Mouse (Mus musculus): ENCODE measurements at regions not wholly inside any gene's neighbourhood (a gene's known extent, or its start where the extent isn't known, plus 50 kb on each side); places are given as distances from the start of the nearest gene placed in this dataset.

DNA sequence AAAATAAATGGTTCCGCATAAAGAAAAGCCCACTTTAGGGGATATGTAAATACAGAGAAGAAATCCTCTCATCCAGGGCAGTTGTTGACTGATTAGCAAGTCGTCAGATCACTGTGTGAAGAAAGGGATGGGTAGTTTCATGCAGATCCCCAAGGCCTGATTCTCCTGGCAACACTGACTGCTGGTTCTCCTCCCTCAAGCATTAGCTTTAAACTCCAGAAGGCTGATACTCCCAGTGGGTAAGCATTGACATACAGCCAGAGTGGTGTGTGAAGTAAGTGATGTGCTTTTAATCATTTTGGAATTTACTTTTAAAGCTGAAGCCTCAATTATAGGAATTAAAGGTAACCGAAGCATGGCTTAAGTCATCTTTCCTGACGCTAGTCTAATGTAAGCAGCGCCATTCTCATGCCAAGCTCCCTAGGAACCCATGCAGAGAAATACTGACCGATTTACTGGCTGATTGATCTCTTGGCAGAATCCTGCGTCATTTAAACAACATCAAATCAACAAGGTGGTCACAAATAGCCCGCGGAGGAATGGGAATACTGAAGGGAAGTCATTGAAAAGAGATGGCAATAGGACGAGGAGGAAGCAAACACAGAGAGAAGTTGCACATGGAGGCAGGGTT, 1029.3 kb downstream of the Slc22a22 start:
- no peak overlapping the region for H3K4me2 ChIP-seq (ENCODE audit: low read depth)
- no peak overlapping the region for H3ac ChIP-seq (ENCODE audit: control insufficient read depth, insufficient read length)
- no peak for TF ChIP-seq MYOG (IDR thresholded peaks at IDR 0.05; ENCODE audit: control insufficient read depth in 1 of 3, insufficient read depth in 1 of 3, insufficient read length in 2 of 3, low read depth in 2 of 3)
- TF ChIP-seq POLR2A (IDR thresholded peaks at IDR 0.05; ENCODE audit: insufficient read length, low read depth), result no peak
- no peak for TF ChIP-seq SRF (IDR thresholded peaks at IDR 0.05; ENCODE audit: control insufficient read depth, insufficient read length, low read depth)
- no peak for TF ChIP-seq TCF3 (IDR thresholded peaks at IDR 0.05; ENCODE audit: insufficient read length, low read depth)
- TF ChIP-seq POLR2AphosphoS2 (IDR thresholded peaks at IDR 0.05; ENCODE audit: insufficient read length, low read depth), result no peak
- no peak for TF ChIP-seq CEBPB (IDR thresholded peaks at IDR 0.05; ENCODE audit: insufficient read depth, poor library complexity, severe bottlenecking)
- TF ChIP-seq REST (IDR thresholded peaks at IDR 0.05; ENCODE audit: insufficient read depth, insufficient read length), result no peak
- no peaks in the 10 kb centered on the region for H3K79me2 ChIP-seq (ENCODE audit: control insufficient read depth, insufficient read depth)
- H3K36me3 ChIP-seq (ENCODE audit: control insufficient read depth, insufficient read depth), result no peaks in the 10 kb centered on the region
- no peaks in the 10 kb centered on the region for H3K27me3 ChIP-seq (ENCODE audit: control insufficient read depth, insufficient read depth, insufficient read length)
- no peak overlapping the region for H3K4me3 ChIP-seq

DNA sequence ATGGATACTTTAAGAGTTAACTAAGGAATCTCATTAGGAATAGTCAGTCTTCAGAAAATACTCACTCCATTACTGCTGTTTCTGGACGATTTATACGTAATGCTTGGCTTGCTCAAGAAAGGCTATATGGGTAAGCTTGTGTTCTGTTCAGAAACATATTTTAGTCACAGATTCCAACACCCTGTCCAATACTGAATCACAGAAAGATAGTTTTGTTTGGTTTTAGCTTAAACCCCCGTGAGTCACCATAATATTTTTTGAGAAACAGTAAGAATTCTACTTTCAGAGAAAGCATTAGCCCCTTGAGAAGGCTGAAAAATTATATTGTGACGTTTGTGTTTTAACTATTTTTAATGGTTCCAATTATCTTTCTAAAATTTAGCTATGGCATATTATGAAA, 1037.3 kb downstream of the Slc22a22 start:
- Histone ChIP-seq H3K79me2 (ENCODE audit: control insufficient read depth, insufficient read depth) (no peaks in the 10 kb centered on the region), H3K4me3 (no peak overlapping the region), H3K4me2 (ENCODE audit: low read depth) (no peak overlapping the region), H3ac (ENCODE audit: control insufficient read depth, insufficient read length) (no peak overlapping the region), H3K27me3 (ENCODE audit: control insufficient read depth, insufficient read depth, insufficient read length) (no peaks in the 10 kb centered on the region), H3K36me3 (ENCODE audit: control insufficient read depth, insufficient read depth) (no peaks in the 10 kb centered on the region)
- TF ChIP-seq MYOD1 (IDR thresholded peaks at IDR 0.05; ENCODE audit: control insufficient read depth in 1 of 3, insufficient read length in 2 of 3, low read depth in 2 of 3) (no peak), REST (IDR thresholded peaks at IDR 0.05; ENCODE audit: insufficient read depth, insufficient read length) (no peak), TCF3 (IDR thresholded peaks at IDR 0.05; ENCODE audit: insufficient read length, low read depth) (no peak), POLR2A (IDR thresholded peaks at IDR 0.05; ENCODE audit: insufficient read length, low read depth) (no peak), MAX (IDR thresholded peaks at IDR 0.05; ENCODE audit: low read depth) (no peak), E2F4 (IDR thresholded peaks at IDR 0.05; ENCODE audit: insufficient read depth) (no peak), CEBPB (IDR thresholded peaks at IDR 0.05; ENCODE audit: insufficient read depth, poor library complexity, severe bottlenecking) (no peak), MYOG (IDR thresholded peaks at IDR 0.05; ENCODE audit: control insufficient read depth in 1 of 3, insufficient read depth in 1 of 3, insufficient read length in 2 of 3, low read depth in 2 of 3) (no peak), USF1 (IDR thresholded peaks at IDR 0.05; ENCODE audit: low read depth) (no peak), SRF (IDR thresholded peaks at IDR 0.05; ENCODE audit: control insufficient read depth, insufficient read length, low read depth) (no peak), TCF12 (IDR thresholded peaks at IDR 0.05; ENCODE audit: insufficient read depth, poor library complexity, severe bottlenecking) (no peak), POLR2AphosphoS2 (IDR thresholded peaks at IDR 0.05; ENCODE audit: insufficient read length, low read depth) (no peak)

DNA sequence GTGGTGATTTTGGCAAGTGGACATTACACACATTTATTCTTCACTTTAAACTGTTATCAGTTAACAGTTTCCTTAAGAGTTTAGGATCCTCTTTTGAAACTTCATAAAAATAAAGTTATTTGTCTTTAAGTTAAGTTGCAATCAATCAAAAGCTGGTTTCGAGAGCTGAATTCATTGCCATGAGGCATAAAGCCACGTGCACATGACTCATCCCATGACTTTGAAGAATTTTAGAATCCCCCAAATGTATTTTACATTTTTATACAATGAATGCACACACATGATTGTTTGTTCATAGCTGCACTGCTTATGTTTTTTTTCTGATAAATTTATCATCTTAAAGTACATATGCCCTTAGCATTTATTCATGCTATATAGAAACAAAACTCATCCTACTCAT, 1039.1 kb downstream of the Slc22a22 start:
- H3K4me2 ChIP-seq (ENCODE audit: low read depth), result no peak overlapping the region
- no peaks in the 10 kb centered on the region for H3K27me3 ChIP-seq (ENCODE audit: control insufficient read depth, insufficient read depth, insufficient read length)
- no peaks in the 10 kb centered on the region for H3K79me2 ChIP-seq (ENCODE audit: control insufficient read depth, insufficient read depth)
- H3K4me3 ChIP-seq, result no peak overlapping the region
- no peak overlapping the region for H3ac ChIP-seq (ENCODE audit: control insufficient read depth, insufficient read length)
- TF ChIP-seq USF1 (IDR thresholded peaks at IDR 0.05; ENCODE audit: low read depth) (peak; percentile 49), SRF (IDR thresholded peaks at IDR 0.05; ENCODE audit: control insufficient read depth, insufficient read length, low read depth) (no peak)
- no peaks in the 10 kb centered on the region for H3K36me3 ChIP-seq (ENCODE audit: control insufficient read depth, insufficient read depth)

DNA sequence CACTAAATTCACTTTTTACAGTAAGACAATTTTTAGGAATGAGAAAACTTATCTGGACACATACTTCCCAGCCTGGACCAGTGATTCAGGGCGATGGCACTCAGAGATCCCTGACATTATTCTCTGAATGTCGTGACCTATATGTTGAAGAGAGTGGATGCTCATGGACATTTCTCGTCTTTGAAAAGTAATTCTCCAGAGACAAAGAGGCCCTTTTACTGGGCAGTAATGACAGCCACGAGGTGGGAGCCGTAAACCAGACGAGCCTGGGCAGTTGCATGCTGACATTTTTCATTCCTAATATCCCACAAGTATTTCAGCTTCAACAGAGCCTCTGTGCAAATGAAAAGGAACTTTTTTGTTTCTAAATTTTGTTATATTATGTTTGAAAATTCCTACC, 1041.3 kb downstream of the Slc22a22 start:
- H3K4me3 ChIP-seq, result no peak overlapping the region
- no peak overlapping the region for H3ac ChIP-seq (ENCODE audit: control insufficient read depth, insufficient read length)

GRCm38 (mm10) chr15:56425986-56426385, 1051.4 kb downstream of the Slc22a22 start:
- no peak overlapping the region for H3K4me3 ChIP-seq
- TF ChIP-seq POLR2AphosphoS2 (IDR thresholded peaks at IDR 0.05; ENCODE audit: insufficient read length, low read depth) (no peak), MYOD1 (IDR thresholded peaks at IDR 0.05; ENCODE audit: control insufficient read depth in 1 of 3, insufficient read length in 2 of 3, low read depth in 2 of 3) (no peak), MYOG (IDR thresholded peaks at IDR 0.05; ENCODE audit: control insufficient read depth in 1 of 3, insufficient read depth in 1 of 3, insufficient read length in 2 of 3, low read depth in 2 of 3) (no peak), TCF12 (IDR thresholded peaks at IDR 0.05; ENCODE audit: insufficient read depth, poor library complexity, severe bottlenecking) (no peak), USF1 (IDR thresholded peaks at IDR 0.05; ENCODE audit: low read depth) (no peak), TCF3 (IDR thresholded peaks at IDR 0.05; ENCODE audit: insufficient read length, low read depth) (no peak), REST (IDR thresholded peaks at IDR 0.05; ENCODE audit: insufficient read depth, insufficient read length) (no peak), CEBPB (IDR thresholded peaks at IDR 0.05; ENCODE audit: insufficient read depth, poor library complexity, severe bottlenecking) (no peak), E2F4 (IDR thresholded peaks at IDR 0.05; ENCODE audit: insufficient read depth) (no peak), MAX (IDR thresholded peaks at IDR 0.05; ENCODE audit: low read depth) (no peak), POLR2A (IDR thresholded peaks at IDR 0.05; ENCODE audit: insufficient read length, low read depth) (no peak), SRF (IDR thresholded peaks at IDR 0.05; ENCODE audit: control insufficient read depth, insufficient read length, low read depth) (no peak)

More for the DNA sequence above, 1041.3 kb downstream of the Slc22a22 start:
- Histone ChIP-seq H3K27me3 (ENCODE audit: control insufficient read depth, insufficient read depth, insufficient read length) (no peaks in the 10 kb centered on the region), H3K4me2 (ENCODE audit: low read depth) (no peak overlapping the region), H3K79me2 (ENCODE audit: control insufficient read depth, insufficient read depth) (no peaks in the 10 kb centered on the region), H3K36me3 (ENCODE audit: control insufficient read depth, insufficient read depth) (no peaks in the 10 kb centered on the region)
- TF ChIP-seq MYOG (IDR thresholded peaks at IDR 0.05; ENCODE audit: control insufficient read depth in 1 of 3, insufficient read depth in 1 of 3, insufficient read length in 2 of 3, low read depth in 2 of 3) (no peak), TCF12 (IDR thresholded peaks at IDR 0.05; ENCODE audit: insufficient read depth, poor library complexity, severe bottlenecking) (no peak), MYOD1 (IDR thresholded peaks at IDR 0.05; ENCODE audit: control insufficient read depth in 1 of 3, insufficient read length in 2 of 3, low read depth in 2 of 3) (peak in 2 of 3 experiments; percentile 33 to 45)

More at GRCm38 (mm10) chr15:56425986-56426385, 1051.4 kb downstream of the Slc22a22 start:
- Histone ChIP-seq H3K27me3 (ENCODE audit: control insufficient read depth, insufficient read depth, insufficient read length) (no peaks in the 10 kb centered on the region), H3K36me3 (ENCODE audit: control insufficient read depth, insufficient read depth) (no peaks in the 10 kb centered on the region), H3K79me2 (ENCODE audit: control insufficient read depth, insufficient read depth) (no peaks in the 10 kb centered on the region), H3ac (ENCODE audit: control insufficient read depth, insufficient read length) (no peak overlapping the region), H3K4me2 (ENCODE audit: low read depth) (no peak overlapping the region)
